8 mouse cellular contexts compared by ENCODE assay signal in genomic region chr4:129557256-129557808, GRCm38 (mm10). TPM values are rescaled to one million over a fixed set of nuclear protein-coding genes. Genes with fewer than 3 reads are reported as not detected.
DNase-seq lines count a peak whose midpoint lies in the region; ATAC-seq lines count a peak whose summit lies in the region.

No protein-coding gene starts in this region.

- no peak for ATAC-seq in heart, embryonic 15.5 days (replicated peaks; ENCODE audit: insufficient number of reproducible peaks, insufficient read depth, low FRiP score, low read depth)
- ATAC-seq in embryonic facial prominence, embryonic 11.5 days (replicated peaks; ENCODE audit: insufficient number of reproducible peaks, low FRiP score, low TSS enrichment, low read depth): no peak
- ATAC-seq in intestine, embryonic 16.5 days: 0 out of 2 replicates have a peak, but pooled peaks have one; percentile 5
- no peak for ATAC-seq in neural tube, embryonic 12.5 days (ENCODE audit: low FRiP score, low read depth)

- no peaks in the 10 kb centered on the region for H3K27me3 ChIP-seq in heart, embryonic 15.5 days
- no peaks in the 10 kb centered on the region for H3K27me3 ChIP-seq in embryonic facial prominence, embryonic 11.5 days (ENCODE audit: control insufficient read depth, insufficient read depth, low read length)
- H3K27me3 ChIP-seq in intestine, embryonic 16.5 days (replicated peaks; ENCODE audit: control insufficient read depth, insufficient read depth, low read length): no peaks in the 10 kb centered on the region
- H3K27me3 ChIP-seq in neural tube, embryonic 12.5 days (replicated peaks): no peaks in the 10 kb centered on the region

- peaks cover 17% of the 10 kb centered on the region for H3K4me1 ChIP-seq in heart, embryonic 15.5 days (replicated peaks)
- no peaks in the 10 kb centered on the region for H3K4me1 ChIP-seq in embryonic facial prominence, embryonic 11.5 days (ENCODE audit: control insufficient read depth, insufficient read depth, low read length)
- peaks cover 17% of the 10 kb centered on the region for H3K4me1 ChIP-seq in intestine, embryonic 16.5 days (ENCODE audit: control insufficient read depth, insufficient read depth, low read length)
- H3K4me1 ChIP-seq in neural tube, embryonic 12.5 days: peaks cover 14% of the 10 kb centered on the region; the same call in 1 of the 2 replicates

- WGBS in heart, embryonic 15.5 days: 50% methylated on average over 9 of the region's 9 CpGs
- WGBS in embryonic facial prominence, embryonic 11.5 days: 61% methylated on average over 9 of the region's 9 CpGs
- 68% methylated on average over 9 of the region's 9 CpGs for WGBS in intestine, embryonic 16.5 days
- 77% methylated on average over 9 of the region's 9 CpGs for WGBS in neural tube, embryonic 12.5 days

- peak overlapping the region; percentile 59 for H3K9ac ChIP-seq in heart, embryonic 15.5 days
- H3K9ac ChIP-seq in embryonic facial prominence, embryonic 11.5 days (replicated peaks; ENCODE audit: low read length): peak overlapping the region; percentile 33; the same call in 1 of the 2 replicates
- H3K9ac ChIP-seq in intestine, embryonic 16.5 days (ENCODE audit: low read depth, low read length): peak overlapping the region; percentile 61
- no peak overlapping the region for H3K9ac ChIP-seq in neural tube, embryonic 12.5 days

- H3K27ac ChIP-seq in heart, embryonic 15.5 days: peak overlapping the region; percentile 68; the same call in 1 of the 2 replicates
- H3K27ac ChIP-seq in embryonic facial prominence, embryonic 11.5 days (replicated peaks; ENCODE audit: low read depth, low read length): no peak overlapping the region
- H3K27ac ChIP-seq in intestine, embryonic 16.5 days (ENCODE audit: low read length): no peak overlapping the region
- H3K27ac ChIP-seq in neural tube, embryonic 12.5 days: no peak overlapping the region

- peak overlapping the region; percentile 58 for H3K4me3 ChIP-seq in heart, embryonic 15.5 days
- H3K4me3 ChIP-seq in embryonic facial prominence, embryonic 11.5 days (ENCODE audit: low read depth, low read length): no peak overlapping the region
- H3K4me3 ChIP-seq in intestine, embryonic 16.5 days (ENCODE audit: low read length): peak overlapping the region; percentile 46; the same call in 1 of the 2 replicates
- H3K4me3 ChIP-seq in neural tube, embryonic 12.5 days: no peak overlapping the region

- no peak for DNase-seq in heart, adult 8-10 months (ENCODE audit: low spot score)
- no peak for DNase-seq in embryonic facial prominence, embryonic 11.5 days (ENCODE audit: low spot score)
- no peak for DNase-seq in right cerebral cortex, postnatal 25 days
- DNase-seq in adrenal gland, adult (ENCODE audit: inconsistent age in 2 of 2, low spot score in 1 of 2): no peak
- no peak for DNase-seq in urinary bladder, postnatal 36 days (ENCODE audit: low spot score in 2 of 2)

- H3K36me3 ChIP-seq in heart, embryonic 15.5 days: no peaks in the 10 kb centered on the region
- H3K36me3 ChIP-seq in embryonic facial prominence, embryonic 11.5 days (replicated peaks; ENCODE audit: control insufficient read depth, insufficient read depth, low read depth, low read length): no peaks in the 10 kb centered on the region
- no peaks in the 10 kb centered on the region for H3K36me3 ChIP-seq in intestine, embryonic 16.5 days (ENCODE audit: control insufficient read depth, insufficient read depth, low read length)
- H3K36me3 ChIP-seq in neural tube, embryonic 12.5 days: no peaks in the 10 kb centered on the region

- no peaks in the 10 kb centered on the region for H3K9me3 ChIP-seq in heart, embryonic 15.5 days (replicated peaks)
- no peaks in the 10 kb centered on the region for H3K9me3 ChIP-seq in embryonic facial prominence, embryonic 11.5 days (replicated peaks; ENCODE audit: control insufficient read depth, low read length)
- H3K9me3 ChIP-seq in intestine, embryonic 16.5 days (ENCODE audit: control insufficient read depth, low read length): no peaks in the 10 kb centered on the region
- H3K9me3 ChIP-seq in neural tube, embryonic 12.5 days: no peaks in the 10 kb centered on the region

- H3K4me2 ChIP-seq in heart, embryonic 15.5 days: peak overlapping the region; percentile 81
- no peak overlapping the region; the same call in 1 of the 2 replicates for H3K4me2 ChIP-seq in embryonic facial prominence, embryonic 11.5 days (ENCODE audit: low read depth, low read length)
- peak overlapping the region; percentile 89 for H3K4me2 ChIP-seq in intestine, embryonic 16.5 days (ENCODE audit: low read depth, low read length)
- H3K4me2 ChIP-seq in neural tube, embryonic 12.5 days (replicated peaks): peak overlapping the region; percentile 90

RNA-seq across cellular contexts. Expression of gene Hdac1, which starts 14.8 kb away (rescaled TPM):
- polyA plus RNA-seq in heart, embryonic 15.5 days (2015; fragmentation: Nextera tagmentation; extraction: Ambion mirVana): 99.9 and 134 TPM in 2 replicates
- 10 to 100 TPM; 11.4 to 15.0 (median 12.8) TPM for total RNA-seq in heart, adult 8-10 months (2022)
- 271 and 273 TPM in 2 replicates for polyA plus RNA-seq in embryonic facial prominence, embryonic 11.5 days (2014; fragmentation: Nextera tagmentation; extraction: Ambion mirVana)
- polyA plus RNA-seq in intestine, embryonic 16.5 days (2015; fragmentation: Nextera tagmentation; extraction: Ambion mirVana): 196 and 207 TPM in 2 replicates
- polyA plus RNA-seq in neural tube, embryonic 12.5 days (2016; fragmentation: Nextera tagmentation; extraction: Ambion mirVana): 179 and 192 TPM in 2 replicates

RNA-seq across cellular contexts. Expression of gene Lck, which starts 16.1 kb away (rescaled TPM):
- polyA plus RNA-seq in heart, embryonic 15.5 days (2015; fragmentation: Nextera tagmentation; extraction: Ambion mirVana): 6.8 and 62.1 TPM in 2 replicates
- 1 to 10 TPM in 1 of 4 experiments, under 1 TPM in 2, not detected in 1; 0.14 to 1.3 (median 0.53) TPM for total RNA-seq in heart, adult 8-10 months (2022)
- polyA plus RNA-seq in embryonic facial prominence, embryonic 11.5 days (2014; fragmentation: Nextera tagmentation; extraction: Ambion mirVana): 11.3 and 14.2 TPM in 2 replicates
- polyA plus RNA-seq in intestine, embryonic 16.5 days (2015; fragmentation: Nextera tagmentation; extraction: Ambion mirVana): 6.1 and 7.9 TPM in 2 replicates
- polyA plus RNA-seq in neural tube, embryonic 12.5 days (2016; fragmentation: Nextera tagmentation; extraction: Ambion mirVana): 7.8 and 8.0 TPM in 2 replicates

RNA-seq across cellular contexts. Expression of gene Fam167b, which starts 21.0 kb away (rescaled TPM):
- 4.4 and 5.0 TPM in 2 replicates for polyA plus RNA-seq in heart, embryonic 15.5 days (2015; fragmentation: Nextera tagmentation; extraction: Ambion mirVana)
- under 1 TPM in 2 of 4 experiments, not detected in 2; 0.35 to 0.55 TPM for total RNA-seq in heart, adult 8-10 months (2022)
- 2.9 and 3.2 TPM in 2 replicates for polyA plus RNA-seq in embryonic facial prominence, embryonic 11.5 days (2014; fragmentation: Nextera tagmentation; extraction: Ambion mirVana)
- 2.3 and 2.4 TPM in 2 replicates for polyA plus RNA-seq in intestine, embryonic 16.5 days (2015; fragmentation: Nextera tagmentation; extraction: Ambion mirVana)
- polyA plus RNA-seq in neural tube, embryonic 12.5 days (2016; fragmentation: Nextera tagmentation; extraction: Ambion mirVana): 1.5 and 2.2 TPM in 2 replicates

RNA-seq across cellular contexts. Expression of gene Eif3i, which starts 43.1 kb away (rescaled TPM):
- polyA plus RNA-seq in heart, embryonic 15.5 days (2015; fragmentation: Nextera tagmentation; extraction: Ambion mirVana): 151 and 175 TPM in 2 replicates
- total RNA-seq in heart, adult 8-10 months (2022): 100 to 1,000 TPM; 118 to 136 (median 130) TPM
- 284 and 293 TPM in 2 replicates for polyA plus RNA-seq in embryonic facial prominence, embryonic 11.5 days (2014; fragmentation: Nextera tagmentation; extraction: Ambion mirVana)
- polyA plus RNA-seq in intestine, embryonic 16.5 days (2015; fragmentation: Nextera tagmentation; extraction: Ambion mirVana): 255 and 274 TPM in 2 replicates
- polyA plus RNA-seq in neural tube, embryonic 12.5 days (2016; fragmentation: Nextera tagmentation; extraction: Ambion mirVana): 200 and 208 TPM in 2 replicates

RNA-seq across cellular contexts. Expression of gene Tmem234, which starts 43.1 kb away (rescaled TPM):
- polyA plus RNA-seq in heart, embryonic 15.5 days (2015; fragmentation: Nextera tagmentation; extraction: Ambion mirVana): 136 and 147 TPM in 2 replicates
- total RNA-seq in heart, adult 8-10 months (2022): 10 to 100 TPM; 40.4 to 44.9 (median 42.0) TPM
- 163 and 195 TPM in 2 replicates for polyA plus RNA-seq in embryonic facial prominence, embryonic 11.5 days (2014; fragmentation: Nextera tagmentation; extraction: Ambion mirVana)
- polyA plus RNA-seq in intestine, embryonic 16.5 days (2015; fragmentation: Nextera tagmentation; extraction: Ambion mirVana): 180 and 186 TPM in 2 replicates
- 175 and 183 TPM in 2 replicates for polyA plus RNA-seq in neural tube, embryonic 12.5 days (2016; fragmentation: Nextera tagmentation; extraction: Ambion mirVana)

Comparison
In these comparisons a context has a peak if more than half of its experiments do, and no peak if none do; other contexts are left out.
1. H3K4me3 ChIP-seq: peak in heart, embryonic 15.5 days (single experiment) and intestine, embryonic 16.5 days (single experiment); none in embryonic facial prominence, embryonic 11.5 days (single experiment) and neural tube, embryonic 12.5 days (single experiment).